Mouse (Mus musculus) kidney, embryonic 16.5 days (tissue): ENCODE data around the gene Asb14. TPM values are rescaled to one million over a fixed set of nuclear protein-coding genes. Genes with fewer than 3 reads are reported as not detected.
"Not testable (repeated sequence)": the region's sequence is repeated elsewhere in the genome, so short reads cannot be mapped to it uniquely, and the experiment has no call there.

Experiments
- ATAC-seq: fragments of 200-750 bp; cut with Nextera tagmentation; 2 replicates; pipeline ENCODE4 v1.8.0; 2017; ENCODE audit warnings: moderate TSS enrichment; ENCODE audit not compliant: low FRiP score, low TSS enrichment
- H3K27ac ChIP-seq: fragments of 300-500 bp; sonication (generic); 2 replicates; pipeline ENCODE4 v1.5.1; 2014; ENCODE audit warnings: low read length
- H3K27me3 ChIP-seq: fragments of 300-500 bp; sonication (generic); 2 replicates; pipeline ENCODE4 v1.6.1; 2014; ENCODE audit warnings: low read length, control low read depth, mixed read lengths; ENCODE audit not compliant: insufficient read depth
- H3K36me3 ChIP-seq: fragments of 300-500 bp; sonication (generic); 2 replicates; pipeline ENCODE4 v1.6.1; 2014; ENCODE audit warnings: low read length, control low read depth, mixed read lengths; ENCODE audit not compliant: insufficient read depth
- H3K4me1 ChIP-seq: fragments of 300-500 bp; sonication (generic); 2 replicates; pipeline ENCODE4 v1.6.1; 2014; ENCODE audit warnings: low read length, control low read depth, mixed read lengths; ENCODE audit not compliant: insufficient read depth
- H3K4me2 ChIP-seq: fragments of 300-500 bp; sonication (generic); replicated peaks from 2 replicates; pipeline ENCODE4 v1.6.1; 2014; ENCODE audit warnings: low read depth, low read length
- H3K4me3 ChIP-seq: fragments of 300-500 bp; sonication (generic); 2 replicates; pipeline ENCODE4 v1.5.1; 2014; ENCODE audit warnings: mild to moderate bottlenecking, low read length
- H3K9ac ChIP-seq: fragments of 300-500 bp; sonication (generic); replicated peaks from 2 replicates; pipeline ENCODE4 v1.6.1; 2014; ENCODE audit warnings: low read length
- H3K9me3 ChIP-seq: fragments of 300-500 bp; sonication (generic); 2 replicates; pipeline ENCODE4 v1.6.1; 2016; ENCODE audit warnings: low read length, control low read depth
- WGBS: fragments of 180-500 bp; shearing (Covaris S2); extraction: QIAGEN DNeasy Blood & Tissue Kit; methylation state at CpG from one replicate; pipeline ENCODE4 v1.1.7; 2014; 5-methylcytosine and 5-hydroxymethylcytosine counted together
- polyA plus RNA-seq: library from polyadenylated mRNA; unstranded; fragments of >200 nt; fragmentation: Nextera tagmentation; extraction: Ambion mirVana; gene quantifications from 2 replicates; pipeline ENCODE4 v1.2.1, GENCODE M21; 2015

Asb14 gene
- polyA plus RNA-seq, 1 experiment from 2014 or later = 0.14 TPM

DNA sequence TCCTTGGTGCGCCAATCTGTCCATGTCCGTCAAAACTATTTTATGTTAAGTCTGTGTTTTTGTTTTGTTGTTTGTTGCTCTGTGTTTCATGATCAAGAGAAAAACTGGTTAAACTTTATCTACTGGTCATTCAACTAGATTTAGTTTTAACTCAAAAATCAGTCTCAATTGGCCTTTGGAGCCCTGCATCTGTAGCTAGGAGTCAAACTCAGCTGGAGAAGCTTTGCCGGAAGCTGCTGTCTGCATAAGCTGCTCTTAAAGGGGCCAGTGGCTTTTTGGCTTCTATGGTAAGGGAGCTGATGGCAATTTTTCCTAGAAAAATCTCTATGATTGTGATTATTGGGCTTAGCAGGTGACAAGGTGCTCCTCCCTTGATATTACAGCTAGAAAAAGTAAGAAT, 40.5 kb downstream of the Asb14 start:
- Histone ChIP-seq H3K36me3 (peaks cover 19% of the 10 kb centered on the region; the same call in 1 of the 2 replicates), H3K9me3 (no peaks in the 10 kb centered on the region), H3K4me1 (no peaks in the 10 kb centered on the region), H3K4me3 (no peak overlapping the region), H3K9ac (no peak overlapping the region), H3K27me3 (no peaks in the 10 kb centered on the region), H3K4me2 (no peak overlapping the region), H3K27ac (no peak overlapping the region)
- WGBS = 89% methylated on average over 3 of the region's 3 CpGs
- ATAC-seq = no peak

DNA sequence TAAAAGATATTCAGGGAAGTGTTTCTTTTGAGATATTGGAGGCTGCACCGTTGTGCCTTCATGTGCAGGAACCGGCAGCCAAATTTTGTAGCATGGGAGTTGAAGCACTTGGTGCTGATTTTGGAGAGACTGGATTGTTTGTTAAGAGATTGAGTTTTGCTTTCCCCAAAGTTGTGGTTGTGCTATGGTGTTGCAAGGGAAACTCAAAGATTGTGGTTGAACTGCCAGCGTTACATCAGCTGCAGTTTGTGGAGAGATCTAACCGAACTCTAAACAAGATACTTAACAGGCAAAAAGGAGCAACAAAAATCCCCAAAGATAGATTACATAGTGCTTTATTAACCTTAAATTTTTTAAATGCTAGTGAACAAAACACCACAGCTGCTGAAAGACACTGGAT, 41.2 kb downstream of the Asb14 start:
- Histone ChIP-seq H3K9ac (no peak overlapping the region), H3K4me1 (no peaks in the 10 kb centered on the region), H3K4me3 (no peak overlapping the region), H3K27me3 (no peaks in the 10 kb centered on the region), H3K27ac (no peak overlapping the region), H3K36me3 (peaks cover 19% of the 10 kb centered on the region; the same call in 1 of the 2 replicates), H3K4me2 (no peak overlapping the region), H3K9me3 (no peaks in the 10 kb centered on the region)
- ATAC-seq = no peak
- WGBS = 95% methylated on average over 4 of the region's 4 CpGs

GRCm38 (mm10) chr14:26956139-26956538, 61.8 kb downstream of the Asb14 start:
- H3K9me3 ChIP-seq, H3K4me1 ChIP-seq, H3K9ac ChIP-seq, H3K4me3 ChIP-seq, H3K4me2 ChIP-seq, H3K27me3 ChIP-seq, H3K27ac ChIP-seq, ATAC-seq: not testable (repeated sequence)
- WGBS = 87% methylated on average over 2 of the region's 2 CpGs
- peaks cover 13% of the 10 kb centered on the region; the same call in 1 of the 2 replicates for H3K36me3 ChIP-seq

GRCm38 (mm10) chr14:26960518-26960917, 66.2 kb downstream of the Asb14 start:
- Histone ChIP-seq H3K27me3 (no peaks in the 10 kb centered on the region), H3K4me1 (no peaks in the 10 kb centered on the region), H3K36me3 (0 out of 2 replicates have a peak, but pooled peaks cover 5% of the 10 kb centered on the region), H3K4me2 (no peak overlapping the region), H3K9me3 (no peaks in the 10 kb centered on the region), H3K4me3 (no peak overlapping the region), H3K27ac (no peak overlapping the region), H3K9ac (no peak overlapping the region)
- ATAC-seq = no peak
- WGBS = 79% methylated on average over 1 of the region's 1 CpGs

Other genes with a start within 250 kb of the Asb14 start
- gene Pde12, start 224.7 kb upstream of the Asb14 start, polyA plus RNA-seq = 10.4 and 10.6 TPM in 2 replicates
- gene Dnah12, start 201.3 kb upstream of the Asb14 start, polyA plus RNA-seq = 0.14 and 0.21 TPM in 2 replicates
- gene Appl1, start 76.7 kb downstream of the Asb14 start, polyA plus RNA-seq = 31.3 and 32.1 TPM in 2 replicates
- 0.65 and 0.90 TPM in 2 replicates for gene Hesx1, start 99.9 kb downstream of the Asb14 start, polyA plus RNA-seq
- gene Il17rd, start 144.4 kb downstream of the Asb14 start, polyA plus RNA-seq = 5.4 and 6.3 TPM in 2 replicates
- gene Arhgef3, start 220.3 kb downstream of the Asb14 start, polyA plus RNA-seq = 19.2 and 19.6 TPM in 2 replicates